Mouse (Mus musculus) olfactory bulb, adult 2 months (tissue): Measurements from ENCODE around the gene Pak7.

Experiments used
- CTCF ChIP-seq: fragments of 200-500 bp; IDR thresholded peaks from 2 replicates; pipeline ENCODE4 v1.5.1; 2012; ENCODE audit warnings: low read depth, mild to moderate bottlenecking, low read length, moderate library complexity; ENCODE audit not compliant: insufficient read depth
- POLR2A ChIP-seq: fragments of 200-500 bp; IDR thresholded peaks from 2 replicates; pipeline ENCODE4 v1.6.1; 2012; ENCODE audit warnings: mild to moderate bottlenecking, low read depth, low read length, moderate library complexity; ENCODE audit not compliant: insufficient read depth

GRCm38 (mm10) chr2:136095978-136096377 is 291.8 kb downstream of the Pak7 start:
- no peak for TF ChIP-seq POLR2A
- TF ChIP-seq CTCF, result no peak
